Mouse (Mus musculus): Measurements from ENCODE around the gene Otud7b.
A peak's percentile ranks its signal among the peaks of the same experiment; 100 is the strongest.

Otud7b gene

DNA sequence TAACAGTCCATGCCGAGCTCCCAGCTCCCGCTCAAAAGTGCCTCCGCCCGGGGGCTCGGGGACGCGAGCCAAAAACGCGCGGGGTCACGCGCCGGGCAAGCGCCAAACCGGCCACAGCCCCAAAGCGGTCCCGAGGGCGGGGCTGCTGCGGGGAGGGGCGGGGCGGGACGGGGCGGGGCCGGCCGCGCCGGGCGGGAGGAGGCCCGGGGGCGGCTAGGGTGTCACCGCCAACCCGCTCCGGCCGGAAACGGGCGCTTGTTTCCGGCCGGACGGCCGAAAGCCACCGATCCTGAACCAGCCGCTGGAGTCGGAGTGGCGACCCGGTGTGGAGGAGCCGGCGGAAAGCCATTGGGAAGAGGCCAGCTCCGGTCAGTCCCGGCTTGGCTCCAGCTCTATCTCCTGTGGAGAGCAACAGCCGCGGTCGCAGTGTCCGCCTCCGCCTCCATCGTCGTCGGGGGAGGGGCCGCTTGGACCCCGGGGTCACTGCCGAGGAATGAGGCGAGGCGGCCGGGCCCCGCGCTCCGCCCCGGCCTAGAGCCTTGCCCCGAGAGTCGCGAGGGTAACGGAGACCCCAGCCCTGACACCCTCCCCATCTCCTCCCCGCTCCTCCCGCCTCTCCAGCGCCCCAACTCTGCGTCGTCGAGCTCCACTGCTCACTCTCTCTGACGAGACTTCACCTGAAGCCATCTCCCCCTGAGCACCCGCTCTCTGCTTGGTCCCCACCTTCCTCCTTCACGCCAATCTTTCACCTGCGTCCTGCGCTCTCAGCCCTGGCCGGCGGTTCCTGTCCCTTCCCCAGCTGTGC is at the start of gene Otud7b:
TSS of gene Otud7b (plus strand) at position 267 of the 805 bp plus-strand sequence.
- DNase-seq, result peak; percentile 90

DNA sequence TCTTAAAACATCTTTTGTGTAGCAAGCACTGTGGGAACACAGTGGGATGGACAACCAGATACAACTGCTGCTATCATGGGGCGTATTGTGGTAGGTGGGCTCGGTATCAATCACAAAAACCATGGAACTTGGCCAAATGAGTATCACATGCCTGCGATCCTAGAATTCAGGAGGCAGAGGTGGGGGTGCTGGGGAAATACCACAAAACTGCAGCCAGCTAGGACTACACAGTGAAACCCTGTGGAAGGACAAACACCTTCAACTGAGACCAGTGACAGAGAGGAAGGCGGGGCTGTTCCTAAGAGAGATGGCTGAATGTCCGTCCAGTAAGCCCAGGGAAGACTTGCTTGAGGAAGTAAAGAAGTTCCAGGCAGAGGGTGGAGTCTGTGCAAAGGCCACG is 49.0 kb upstream of the Otud7b start:
- no peak for DNase-seq

DNA sequence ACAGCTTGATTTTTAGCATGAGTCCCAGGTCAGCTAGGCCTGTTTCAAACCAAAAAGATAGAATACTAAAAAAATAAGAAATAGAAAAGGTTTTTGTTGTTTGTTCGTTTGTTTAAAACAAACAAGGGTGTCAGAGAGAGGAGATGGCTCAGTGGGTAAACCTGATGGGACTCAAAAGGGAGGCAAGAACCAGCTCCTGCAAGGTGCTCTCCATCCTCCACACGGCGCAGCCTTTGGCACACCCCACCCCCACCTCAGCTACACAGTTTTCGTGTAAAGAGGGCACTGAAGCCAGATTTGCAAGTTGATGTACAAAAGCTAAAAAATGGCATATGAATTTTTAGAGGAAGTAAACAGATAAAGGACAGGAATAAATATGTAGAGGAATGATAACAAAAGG is 48.3 kb upstream of the Otud7b start:
- no peak for DNase-seq

DNA sequence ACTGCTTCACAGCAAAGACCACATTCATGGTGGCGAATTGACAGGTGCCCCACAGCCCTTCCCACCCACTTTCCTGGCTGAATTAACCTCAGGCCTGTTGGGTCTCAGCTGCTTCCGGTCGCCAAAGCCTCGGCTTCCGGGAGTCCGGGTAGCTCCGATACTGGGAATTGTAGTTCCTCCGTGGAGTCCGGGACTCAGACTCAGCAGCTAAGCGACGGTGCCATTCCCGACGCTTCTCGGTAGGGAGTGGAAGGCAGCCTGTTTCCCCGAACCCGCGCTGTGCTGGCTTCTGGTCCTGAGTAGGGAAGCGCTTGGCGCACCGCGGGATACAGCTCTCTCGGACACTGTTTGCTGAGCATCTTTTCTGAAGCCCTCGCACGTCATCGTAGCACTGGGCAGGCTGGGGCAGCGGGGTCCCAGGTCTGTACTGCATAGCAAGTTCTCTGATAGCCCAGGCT is 46.6 kb upstream of the Otud7b start:
- peak; percentile 96 for DNase-seq

DNA sequence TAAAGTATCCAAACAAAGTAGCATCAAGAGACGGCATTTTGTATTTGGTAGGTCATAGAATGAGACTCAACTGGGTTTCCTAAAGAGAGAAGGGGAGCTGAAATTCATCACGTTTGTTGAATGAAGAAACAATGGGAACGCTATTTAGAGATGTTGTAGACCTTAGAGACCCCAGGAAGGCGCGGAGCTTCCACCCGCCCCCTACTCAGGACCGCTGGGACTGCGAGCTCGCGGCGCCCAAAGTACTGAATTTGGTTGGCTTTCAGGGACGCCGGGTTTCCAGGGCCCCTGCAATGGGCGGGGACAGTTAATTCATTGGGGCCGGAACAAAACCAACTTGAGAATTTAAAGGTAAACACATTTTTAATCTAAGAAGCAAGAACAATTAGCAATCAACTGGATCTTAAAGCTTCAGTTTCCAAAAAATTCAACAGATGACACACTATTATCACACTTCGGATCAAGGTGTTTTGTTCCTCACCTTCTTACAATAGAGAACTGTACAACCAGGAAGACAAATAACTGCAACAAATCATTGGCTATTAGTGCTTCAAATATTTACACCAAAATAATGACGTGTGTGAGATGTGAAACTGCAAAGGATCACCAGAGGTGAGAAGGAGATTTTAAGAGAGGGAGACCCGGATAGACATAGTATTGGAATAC is 46.0 kb upstream of the Otud7b start, which contains the start of gene Vps45:
TSS of gene Vps45 (minus strand) at position 236 of the 666 bp plus-strand sequence.
- peak; percentile 81 for DNase-seq

DNA sequence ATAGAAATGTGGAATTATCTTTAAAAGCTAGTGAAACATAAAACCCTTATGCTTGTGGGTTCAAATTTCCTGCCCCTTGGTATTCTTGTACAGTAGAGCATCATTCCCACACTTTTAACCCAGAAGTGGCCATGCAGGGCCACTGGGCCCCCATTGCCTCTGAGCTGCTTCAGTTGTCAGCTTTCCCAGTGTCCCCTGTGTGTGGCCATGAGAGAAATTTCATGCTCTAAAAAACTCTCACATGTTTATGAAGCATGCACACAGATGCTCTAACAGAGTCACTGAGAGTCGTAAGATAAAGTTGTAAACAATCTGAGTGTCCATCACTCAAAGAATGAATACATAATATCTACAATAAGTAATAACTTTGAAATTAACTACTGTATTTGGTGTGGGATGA is 44.2 kb upstream of the Otud7b start:
- DNase-seq, result peak; percentile 73

DNA sequence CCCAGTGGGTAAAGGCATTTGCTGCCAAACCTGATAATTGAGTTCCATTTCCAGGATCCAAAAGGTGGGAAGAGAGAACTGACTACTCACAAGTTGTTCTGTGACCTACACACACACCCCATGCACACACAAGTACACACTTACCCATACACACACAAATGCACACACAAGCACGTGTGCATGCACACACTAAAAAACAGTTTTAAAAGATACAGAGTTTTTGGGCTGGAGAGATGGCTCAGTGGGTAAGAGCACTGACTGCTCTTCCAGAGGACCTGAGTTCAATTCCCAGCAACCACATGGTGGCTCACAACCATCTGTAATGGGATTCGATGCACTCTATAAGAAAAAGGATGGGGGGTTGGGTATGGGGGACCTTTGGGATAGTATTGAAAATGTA is 41.0 kb upstream of the Otud7b start:
- DNase-seq, result no peak

DNA sequence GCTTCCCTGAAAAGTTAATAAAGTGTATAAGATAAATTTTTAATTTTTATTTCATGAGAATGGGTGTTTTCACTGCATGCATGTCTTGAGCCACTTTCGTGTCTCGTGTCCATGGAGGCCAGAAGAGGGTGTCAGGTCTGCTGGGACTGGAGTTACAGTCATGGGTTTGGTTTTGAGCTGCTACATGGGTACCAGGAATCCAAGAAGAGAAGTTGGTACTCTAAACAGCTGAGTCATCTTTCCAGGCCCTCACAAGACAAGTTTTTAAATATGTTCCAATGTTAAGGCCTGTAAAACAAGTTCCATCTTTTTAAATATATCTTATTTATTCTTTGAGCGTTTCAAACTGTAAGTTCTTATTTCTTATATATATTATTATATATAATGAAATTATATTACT is 40.1 kb upstream of the Otud7b start:
- DNase-seq, result no peak

DNA sequence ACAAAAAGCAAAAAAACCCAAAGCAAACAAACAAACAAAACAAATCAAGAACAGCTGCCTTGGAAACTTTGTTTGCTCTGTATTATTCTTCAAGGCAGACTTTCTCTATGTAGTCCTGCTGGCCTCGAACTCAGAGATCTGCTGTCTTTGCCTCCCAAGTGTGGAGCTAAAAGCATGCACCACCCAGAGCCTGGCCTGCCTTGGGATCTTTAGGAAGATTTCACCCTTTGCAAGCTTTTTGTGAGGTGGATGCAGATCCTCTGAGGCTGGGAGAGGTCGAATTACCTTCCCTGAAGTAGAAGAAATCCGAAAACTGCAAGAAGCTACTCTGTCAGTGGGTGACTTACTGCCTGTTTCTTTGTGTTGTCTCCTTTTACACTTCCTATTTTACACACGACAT is 39.2 kb upstream of the Otud7b start:
- no peak for DNase-seq

DNA sequence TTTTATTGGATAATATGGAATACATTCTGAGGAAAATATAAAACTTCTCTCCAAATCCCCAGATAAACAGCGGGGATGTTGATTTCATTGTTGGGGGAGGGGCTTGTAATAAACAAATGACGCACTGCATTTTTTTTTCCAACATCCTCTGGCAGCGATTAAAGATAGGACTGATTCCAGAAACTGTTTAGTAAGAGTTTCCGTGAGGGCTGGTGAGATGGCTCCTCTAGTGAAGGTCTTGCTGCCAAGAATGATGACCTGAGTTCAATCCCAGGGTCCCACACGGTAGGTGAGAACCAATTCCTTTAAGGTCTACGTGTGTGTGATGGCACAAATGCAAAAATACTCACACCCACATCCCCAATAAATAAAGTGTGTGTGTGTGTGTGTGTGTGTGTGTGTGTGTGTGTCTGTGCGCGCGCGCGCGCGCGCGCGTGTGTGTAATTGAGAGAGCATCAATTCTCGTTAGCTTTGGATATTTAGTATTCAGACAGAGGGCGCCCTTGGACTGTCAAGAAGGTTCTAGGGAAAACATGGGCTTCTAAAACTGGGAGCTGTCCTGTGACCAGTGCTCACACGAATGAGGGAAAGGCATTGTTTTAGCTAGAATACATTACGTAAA is 38.5 kb upstream of the Otud7b start:
- peak; percentile 87 for DNase-seq

DNA sequence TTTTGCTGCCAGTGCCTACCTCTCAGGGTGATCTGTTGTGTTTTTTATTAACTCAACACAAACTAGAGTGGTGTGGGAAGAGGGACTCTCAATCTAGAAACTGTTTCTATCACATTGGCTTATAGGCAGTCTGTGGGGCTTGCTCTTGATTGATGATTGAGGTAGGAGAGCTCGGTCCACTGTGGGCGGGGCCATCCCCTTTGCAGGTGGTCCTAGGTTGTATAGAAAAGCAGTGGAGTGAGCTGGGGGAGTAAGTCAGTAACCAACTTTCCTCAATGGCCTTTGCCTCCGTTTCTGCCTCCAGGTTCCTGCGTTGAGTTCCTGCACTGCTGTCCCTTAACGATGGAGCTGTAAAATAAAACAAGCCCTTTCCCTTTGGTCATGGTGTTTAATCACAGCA is 37.6 kb upstream of the Otud7b start:
- no peak for DNase-seq

DNA sequence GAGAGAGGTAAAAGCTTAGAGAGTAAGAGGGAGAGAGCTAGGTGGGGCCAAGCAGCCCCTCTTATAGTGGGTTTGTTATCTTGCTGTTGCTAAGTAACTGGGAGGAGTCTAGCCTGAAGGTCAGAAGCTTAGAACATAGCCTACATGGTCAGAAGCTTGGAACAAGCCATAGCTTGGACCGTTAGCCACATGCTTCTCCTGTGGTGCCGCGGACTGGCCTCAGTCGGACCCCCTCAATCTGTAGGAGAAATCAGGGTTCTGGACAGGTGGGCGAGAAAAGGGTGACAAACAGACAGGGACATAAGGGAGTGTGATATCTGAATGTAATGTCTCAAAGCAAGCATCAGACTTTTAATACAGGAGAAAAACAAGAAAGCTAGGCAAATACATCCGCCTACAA is 35.3 kb upstream of the Otud7b start:
- DNase-seq, result no peak

DNA sequence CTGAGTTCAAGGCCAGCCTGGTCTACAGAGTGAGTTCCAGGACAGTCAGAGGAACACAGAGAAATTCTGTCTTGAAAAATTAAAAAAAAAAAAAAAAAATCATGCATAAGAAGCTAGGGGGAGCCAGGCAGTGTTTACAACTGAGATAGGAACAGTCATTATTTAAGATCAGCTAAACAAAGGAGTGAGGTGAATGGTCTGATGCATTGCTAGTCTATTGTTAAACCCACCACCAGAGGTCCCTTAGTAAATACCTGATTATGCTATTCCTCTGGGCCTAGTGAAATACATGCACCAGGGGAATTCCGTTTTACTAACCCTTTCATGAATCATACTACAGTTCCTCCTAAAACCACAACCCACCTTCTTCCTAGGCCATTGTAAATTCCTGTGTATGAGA is 34.8 kb upstream of the Otud7b start:
- DNase-seq, result no peak

DNA sequence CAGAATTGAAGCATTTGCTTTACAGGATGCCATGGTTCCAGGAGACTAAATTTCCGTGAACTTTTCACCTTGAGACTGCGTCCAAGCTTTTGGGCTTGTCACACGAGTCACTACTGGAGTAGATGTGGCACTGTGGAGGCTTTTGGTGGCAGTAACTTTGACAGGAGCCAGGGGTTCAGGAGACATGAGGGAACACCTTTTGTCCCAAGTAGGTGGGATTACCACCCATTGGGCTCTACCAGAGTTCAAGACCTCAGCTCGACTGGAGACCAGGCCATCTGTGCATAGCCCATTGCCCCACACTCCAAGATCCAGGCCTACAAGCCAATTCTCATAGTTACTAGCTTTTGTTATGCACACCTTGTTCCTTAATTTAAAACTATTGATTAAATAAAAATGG is 34.1 kb upstream of the Otud7b start:
- no peak for DNase-seq

DNA sequence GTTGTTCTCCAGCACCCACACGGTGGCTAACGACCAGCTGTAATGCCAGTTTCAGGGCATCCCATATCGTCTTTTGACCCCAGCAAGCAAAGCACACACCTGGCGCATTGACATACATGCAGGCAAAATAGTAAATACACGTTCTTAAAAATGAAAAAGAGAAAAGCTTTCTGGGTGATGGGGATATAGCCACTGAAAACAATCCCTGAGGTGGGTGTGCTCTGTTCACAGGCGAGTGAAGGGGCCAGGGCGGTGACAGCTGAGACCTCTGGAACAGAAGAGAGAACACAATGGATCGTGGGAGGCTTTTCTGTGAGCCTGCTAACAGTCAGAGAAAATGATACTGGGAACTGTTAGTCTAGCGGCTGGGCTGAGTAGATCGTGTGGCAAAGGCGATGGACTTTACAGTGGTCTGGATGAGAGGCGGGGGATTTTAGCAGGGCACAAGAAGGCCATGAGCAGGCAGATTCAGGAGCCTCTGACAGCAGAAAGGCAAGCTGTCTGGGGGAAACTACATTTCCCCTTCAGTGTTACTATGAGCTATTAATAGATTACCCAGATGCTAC is 31.3 kb upstream of the Otud7b start:
- DNase-seq, result no peak

DNA sequence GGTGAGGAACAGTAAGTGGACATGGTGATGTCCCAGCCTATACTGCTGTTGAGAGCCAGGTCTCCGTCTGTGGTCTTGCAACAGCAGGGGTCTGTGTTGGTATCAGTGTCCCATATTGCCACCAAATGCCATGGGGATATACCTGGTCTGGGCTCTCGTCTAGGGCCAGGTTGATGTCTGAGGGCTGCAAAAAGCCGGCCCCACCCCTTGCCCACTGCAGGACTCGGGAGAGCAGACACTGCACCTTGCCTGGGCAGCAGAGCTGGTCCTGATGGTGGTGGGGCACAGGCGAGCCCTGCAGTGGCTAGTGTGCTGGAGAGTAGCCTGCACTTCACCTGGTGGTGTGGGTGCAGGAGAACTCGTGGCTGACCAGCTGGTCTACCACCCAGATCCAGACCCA is 26.3 kb upstream of the Otud7b start:
- DNase-seq, result no peak

DNA sequence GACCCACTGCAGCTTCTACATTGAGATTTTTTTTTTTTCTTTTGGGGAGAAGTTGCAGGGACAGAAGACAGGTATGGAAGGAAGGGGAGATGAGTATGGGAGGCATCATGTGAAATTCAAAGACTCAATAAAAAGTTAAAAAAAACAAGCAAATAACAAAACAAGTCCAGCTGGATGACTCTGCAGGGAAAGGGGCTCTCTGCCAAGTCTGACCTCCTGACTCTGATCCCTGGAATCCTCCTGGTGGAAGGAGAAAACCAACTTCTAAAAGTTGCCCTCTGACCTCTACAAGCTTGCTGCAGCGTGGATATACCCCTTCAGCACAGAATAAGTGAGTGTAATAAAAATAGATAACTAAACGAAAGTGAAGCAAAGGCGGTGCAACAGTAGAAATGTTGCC is 25.6 kb upstream of the Otud7b start:
- no peak for DNase-seq

DNA sequence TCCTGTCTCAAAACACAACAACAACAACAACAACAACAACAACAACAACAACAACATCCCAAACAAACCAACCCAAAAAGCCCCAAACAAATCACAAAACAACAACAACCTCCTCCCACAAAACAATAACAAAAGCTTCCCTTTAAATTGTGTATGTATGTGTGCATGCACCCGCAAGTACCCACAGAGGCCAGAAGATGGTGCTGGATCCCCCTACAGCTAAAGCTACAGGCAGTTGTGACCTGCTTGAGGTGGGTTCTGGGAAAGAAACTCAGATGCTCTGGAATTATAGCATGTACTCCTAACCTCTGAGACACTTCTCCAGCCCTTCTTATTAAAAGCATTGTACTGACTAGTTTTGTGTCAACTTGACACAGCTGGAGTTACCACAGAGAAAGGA is 23.3 kb upstream of the Otud7b start:
- DNase-seq, result peak; percentile 69

DNA sequence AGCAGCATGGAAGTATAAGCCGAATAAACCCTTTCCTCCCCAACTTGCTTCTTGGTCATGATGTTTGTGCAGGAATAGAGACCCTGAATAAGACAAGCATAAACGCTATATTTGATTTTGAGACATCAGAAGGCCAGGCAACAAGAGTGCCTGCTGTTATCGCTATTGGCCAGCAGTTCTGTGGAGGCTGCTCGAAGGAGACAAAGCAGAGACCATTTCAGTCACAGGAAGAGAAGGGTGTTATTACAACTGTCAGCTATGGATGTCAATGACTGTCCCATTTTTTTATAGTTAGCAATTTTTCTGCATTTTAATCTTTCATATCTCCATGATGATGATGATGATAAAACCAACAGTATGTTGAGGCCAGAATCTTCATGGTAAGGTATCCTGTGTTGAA is 22.7 kb upstream of the Otud7b start:
- DNase-seq, result no peak

DNA sequence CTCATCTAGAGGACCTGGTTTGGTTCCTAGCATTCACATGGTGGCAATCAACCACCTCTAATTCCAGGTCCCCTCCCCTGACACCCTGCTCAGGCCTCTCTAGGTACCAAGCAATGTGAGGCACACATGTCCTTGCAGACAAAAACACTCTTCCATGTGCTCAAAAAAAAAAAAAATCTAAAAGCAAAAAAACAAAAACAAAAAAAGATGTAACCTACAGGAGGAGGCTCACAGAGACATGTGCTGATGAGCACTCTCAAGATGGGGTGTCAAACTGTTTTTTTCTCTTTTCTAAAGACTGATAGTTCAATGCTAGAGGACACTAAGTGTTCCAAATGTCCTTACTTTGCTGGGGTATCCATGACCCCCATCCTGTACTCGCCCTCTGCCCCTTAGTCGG is 22.2 kb upstream of the Otud7b start:
- DNase-seq, result no peak

DNA sequence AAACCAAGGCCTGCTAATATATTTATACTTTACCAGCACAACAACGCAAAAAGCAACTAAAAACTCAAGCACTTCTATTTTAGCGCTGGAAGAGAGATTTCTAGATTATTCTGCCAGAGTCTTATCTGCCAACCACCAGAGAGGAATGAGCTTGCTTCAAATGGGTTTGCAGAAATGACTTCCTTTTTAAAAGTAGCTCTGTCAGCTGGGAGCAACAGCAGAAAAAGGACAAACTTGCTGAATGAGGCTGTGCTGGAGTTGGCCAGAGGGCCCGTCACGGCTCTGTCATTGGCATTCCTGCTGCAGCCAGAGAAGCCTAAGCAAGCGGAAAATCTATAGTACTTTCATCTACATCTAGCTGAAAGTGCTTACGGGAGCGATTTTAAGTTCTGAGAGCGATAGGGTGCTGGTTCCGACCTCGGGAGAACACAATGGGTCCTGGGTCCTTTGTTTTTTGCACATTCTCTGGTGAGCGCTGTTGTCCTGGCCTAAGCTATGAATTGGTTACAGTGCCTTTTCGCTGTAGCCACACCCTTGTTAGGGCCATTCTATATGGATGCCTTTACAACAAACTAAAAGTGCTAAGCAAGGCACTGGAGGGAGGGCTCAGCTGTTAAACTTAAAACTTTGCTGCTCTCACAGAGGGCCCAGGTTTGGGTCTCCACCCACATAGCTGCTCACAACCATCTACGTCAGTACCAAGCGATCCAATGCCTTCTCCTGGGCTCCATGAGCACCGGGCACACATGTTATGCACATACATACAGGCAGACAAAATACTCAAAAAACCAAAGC is 21.4 kb upstream of the Otud7b start:
- no peak for DNase-seq

DNA sequence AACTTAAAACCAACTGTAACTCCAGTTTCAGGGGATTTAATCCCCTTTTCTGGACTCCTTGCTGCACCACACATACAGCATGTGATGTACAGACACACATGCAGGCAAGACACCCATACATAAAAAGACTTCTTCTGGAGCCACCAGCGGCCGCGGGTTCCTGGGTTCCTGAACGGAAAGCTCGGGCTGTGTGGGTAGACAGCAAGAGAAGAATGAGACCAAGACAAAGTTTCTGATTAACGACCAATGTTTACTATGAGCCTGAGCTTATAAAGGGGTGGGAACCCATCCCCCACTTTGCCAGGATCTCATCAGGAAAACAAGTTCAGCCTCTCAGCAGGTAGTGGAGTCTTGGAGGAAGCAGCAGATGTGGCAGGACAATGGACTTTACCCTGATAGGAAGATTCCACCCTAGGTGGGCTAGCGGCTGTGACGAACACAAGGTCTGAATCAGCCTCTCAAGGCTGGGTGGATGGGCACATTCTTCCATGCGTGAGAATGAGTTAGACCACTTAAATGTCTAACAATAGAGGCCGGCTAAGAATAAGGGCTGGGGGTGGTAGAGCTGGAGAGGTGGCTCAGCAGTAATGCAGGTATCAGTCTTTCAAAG is 20.1 kb upstream of the Otud7b start:
- no peak for DNase-seq

All from retina, postnatal 1 day (tissue).